Mouse (Mus musculus): ENCODE measurements around the gene Zfp770.
A peak's percentile ranks its signal among the peaks of the same experiment; 100 is the strongest.
"Not testable (repeated sequence)": the region's sequence is repeated elsewhere in the genome, so short reads cannot be mapped to it uniquely, and the experiment has no call there.

Zfp770 gene

DNA sequence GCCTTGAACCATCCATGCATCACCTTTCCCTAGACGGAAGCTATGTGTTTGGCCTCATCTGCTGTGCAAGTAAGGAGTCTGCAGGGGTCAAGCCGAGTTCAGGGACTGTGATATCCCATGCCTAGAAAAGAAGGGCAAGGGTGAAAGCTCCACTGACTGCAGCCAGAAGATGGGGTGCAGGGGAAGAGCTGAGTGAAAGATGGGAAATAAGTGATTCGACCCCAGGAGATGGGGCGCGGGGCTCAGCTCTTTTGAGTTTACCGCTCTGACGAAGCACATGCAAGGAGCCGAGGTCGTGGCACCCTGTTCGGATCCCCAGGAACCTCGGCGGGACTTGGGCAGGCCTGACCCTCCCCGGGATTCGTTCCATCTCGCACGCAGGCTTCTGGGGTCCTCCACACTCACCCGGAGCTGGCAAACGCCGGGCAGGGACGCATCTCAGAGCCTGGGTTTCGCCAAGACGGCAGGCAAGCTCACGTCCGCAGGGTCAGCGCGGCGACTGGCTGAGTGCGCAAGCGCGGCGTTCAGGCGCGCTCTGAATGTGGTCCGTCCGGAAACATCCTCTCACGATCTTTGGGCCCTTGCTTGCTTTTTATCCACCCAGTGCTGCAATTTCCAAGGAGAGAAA, at the start of gene Zfp770:
Zfp770 (minus strand) TSS at position 538 of the 628 bp plus-strand sequence.
- DNase-seq, result peak; percentile 44 to 52

DNA sequence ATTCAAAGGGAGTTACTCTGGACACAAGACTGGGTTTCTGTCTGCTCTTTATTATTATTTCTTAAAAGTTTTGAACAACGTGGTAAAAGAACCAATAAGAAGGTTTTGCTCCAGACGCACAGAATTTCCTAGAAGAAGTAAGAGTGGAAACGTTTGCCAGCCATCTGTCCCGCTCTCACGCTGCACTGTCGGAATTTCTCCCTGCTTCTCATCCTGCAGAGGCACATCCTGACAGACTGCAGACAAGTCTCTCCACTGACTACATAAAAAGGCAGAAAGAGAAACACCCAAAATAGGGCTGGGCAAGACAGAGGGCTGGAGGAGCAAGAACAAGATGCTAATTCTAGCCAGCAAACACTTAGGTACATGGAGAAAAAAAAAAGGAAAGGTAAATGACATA, 48.2 kb upstream of the Zfp770 start:
- no peak for DNase-seq

GRCm38 (mm10) chr2:114237639-114238038, 36.4 kb upstream of the Zfp770 start:
- no peak for DNase-seq

DNA sequence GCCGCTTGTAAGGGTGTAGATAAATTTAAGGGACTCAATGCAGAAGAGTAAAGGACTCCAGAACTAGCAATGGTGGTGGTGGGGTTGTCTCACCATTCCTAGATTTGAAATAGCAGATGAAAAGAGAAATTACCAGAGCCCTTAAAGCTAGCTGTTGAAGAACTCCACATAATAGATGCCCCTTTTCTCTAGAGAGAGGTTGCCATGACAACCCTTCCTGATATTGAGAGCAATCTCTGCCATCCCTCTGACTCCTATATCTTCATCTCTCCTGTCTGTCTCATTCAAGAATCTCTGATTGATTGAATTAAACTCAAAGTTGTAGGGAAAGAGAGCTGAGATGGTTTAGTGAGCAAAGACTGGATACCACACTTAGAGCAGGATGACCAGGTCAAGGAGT, 35.3 kb upstream of the Zfp770 start:
- DNase-seq, result no peak

DNA sequence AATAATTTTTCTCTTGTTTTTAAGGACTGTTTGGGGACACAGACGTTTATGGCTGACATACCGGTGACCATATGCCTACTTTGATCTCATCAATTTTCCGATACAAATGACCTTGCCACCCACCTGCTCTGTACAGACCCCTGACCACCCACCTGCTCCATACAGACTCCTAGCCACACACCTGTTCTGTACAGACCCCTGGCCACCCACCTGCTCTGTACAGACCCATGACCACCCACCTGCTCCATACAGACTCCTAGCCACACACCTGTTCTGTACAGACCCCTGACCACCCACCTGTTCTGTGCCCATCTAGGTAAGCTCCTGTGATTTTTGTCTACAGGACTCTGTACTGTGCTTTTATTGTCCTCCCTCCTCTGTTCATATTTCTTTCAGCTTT, 34.3 kb upstream of the Zfp770 start:
- DNase-seq, result no peak

- DNase-seq, result no peak
These were observed 30.0 kb upstream of the Zfp770 start for GRCm38 (mm10) chr2:114231248-114231647.

DNA sequence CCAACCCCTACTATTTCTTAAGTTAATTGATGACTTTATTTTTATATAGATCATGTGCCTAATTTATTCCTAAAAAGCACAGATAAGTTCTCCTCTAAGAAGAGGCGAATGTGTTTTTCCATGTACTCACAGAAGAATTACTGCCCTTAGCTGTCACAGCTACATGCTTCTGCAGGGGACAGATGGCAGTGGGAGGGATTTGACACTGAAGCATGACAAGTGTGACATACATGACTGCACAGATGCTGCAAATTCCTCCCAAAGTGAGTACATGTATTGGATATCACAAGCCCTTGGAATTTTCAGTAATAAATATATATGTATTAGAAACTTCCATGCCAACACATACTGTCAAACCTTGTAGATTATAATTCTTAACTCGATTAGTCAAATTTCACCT, 27.4 kb upstream of the Zfp770 start:
- no peak for DNase-seq

DNA sequence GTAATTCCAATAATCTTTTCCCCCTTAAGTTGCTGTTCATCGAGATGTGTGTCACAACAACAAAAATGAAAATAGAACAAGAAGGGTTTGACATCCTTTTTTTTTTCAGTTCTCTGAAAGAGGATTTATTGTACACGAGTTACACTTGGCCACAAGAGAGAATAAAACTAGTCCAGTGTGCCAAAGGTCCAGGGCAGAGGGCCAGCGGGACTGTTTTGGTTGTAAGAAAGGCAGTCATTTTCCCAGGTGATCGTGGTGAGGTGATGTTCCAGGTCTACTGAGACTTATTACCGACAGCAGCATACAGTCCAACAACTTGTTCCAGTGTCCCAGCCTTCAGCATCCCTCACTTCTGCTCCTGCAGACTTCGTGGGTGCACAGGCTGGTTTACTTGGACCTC, 3.8 kb upstream of the Zfp770 start:
- no peak for DNase-seq

GRCm38 (mm10) chr2:114201574-114201973, 305 bp upstream of the Zfp770 start:
- no peak for DNase-seq

DNA sequence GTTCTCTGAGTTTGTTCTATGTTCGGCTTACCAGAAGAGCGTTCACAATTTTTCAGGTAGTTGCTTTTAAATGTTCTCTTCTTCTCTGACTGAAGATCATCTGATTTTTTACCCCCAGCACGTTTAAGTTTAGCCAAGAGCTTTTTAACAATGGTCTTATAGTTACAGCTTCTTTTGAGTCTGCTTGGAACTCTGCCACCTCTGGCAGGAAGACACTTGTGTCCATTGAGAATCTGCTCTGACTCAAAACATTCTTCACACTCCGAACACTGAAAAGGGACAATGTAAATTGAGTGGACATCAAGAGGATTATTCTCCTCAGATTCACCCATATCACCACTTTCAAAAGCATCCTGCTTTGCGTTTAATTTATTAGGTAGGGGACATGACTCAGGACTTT, 4.8 kb downstream of the Zfp770 start:
- DNase-seq, result no peak

GRCm38 (mm10) chr2:114186924-114187323, 14.3 kb downstream of the Zfp770 start, which contains the start of gene Aqr:
TSS of gene Aqr (minus strand) at chr2:114187024.
- DNase-seq, result not testable (repeated sequence)

GRCm38 (mm10) chr2:114177802-114178733, 23.2 kb downstream of the Zfp770 start:
- no peak for DNase-seq

DNA sequence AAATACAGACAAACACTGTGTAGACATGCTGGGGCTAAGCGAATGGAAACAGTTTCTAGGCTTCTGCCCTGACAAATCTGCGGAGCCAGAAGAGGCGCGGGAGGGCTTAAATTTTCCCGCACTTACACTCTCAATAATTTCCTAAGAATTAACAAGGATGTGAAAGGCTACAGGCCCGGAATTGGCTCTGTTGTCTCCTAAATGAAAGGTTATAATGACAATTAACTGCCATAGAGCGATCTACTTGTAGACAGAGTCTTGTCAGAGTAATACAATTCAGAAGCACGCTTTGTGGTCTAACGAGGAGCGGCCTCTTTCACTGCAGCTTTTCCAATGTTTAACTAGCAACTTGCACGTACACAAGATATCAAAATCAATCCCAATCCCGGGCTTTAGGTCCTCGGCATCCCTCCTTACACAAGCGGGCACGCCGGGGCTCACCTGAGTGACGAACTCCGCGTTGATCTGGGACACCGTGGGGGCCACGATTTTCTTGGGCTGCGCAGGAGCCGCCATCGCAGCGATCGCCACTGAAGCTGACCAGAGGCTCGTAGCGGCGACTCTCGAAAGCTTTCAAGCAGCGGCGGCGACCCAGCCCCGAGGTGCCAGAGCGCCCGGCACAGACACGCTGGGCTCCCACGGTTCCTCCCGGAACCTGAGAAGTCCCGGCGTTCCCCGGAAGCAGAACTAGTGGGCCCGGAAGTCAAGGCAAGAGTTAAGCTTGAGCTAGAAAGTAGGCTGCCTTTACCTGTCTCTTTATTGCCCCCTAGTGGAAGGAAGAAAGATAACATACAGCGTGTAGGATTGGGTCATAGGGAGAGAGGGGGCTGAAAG, 26.4 kb downstream of the Zfp770 start:
- peak; percentile 63 to 78 for DNase-seq

GRCm38 (mm10) chr2:114173248-114173647, 28.0 kb downstream of the Zfp770 start:
- DNase-seq, result no peak

- DNase-seq, result no peak
These were observed 33.4 kb downstream of the Zfp770 start for GRCm38 (mm10) chr2:114167837-114168236.

- no peak for DNase-seq
These were observed 39.3 kb downstream of the Zfp770 start for GRCm38 (mm10) chr2:114161978-114162377.

- no peak for DNase-seq
These were observed 43.9 kb downstream of the Zfp770 start for GRCm38 (mm10) chr2:114157345-114157744.

DNA sequence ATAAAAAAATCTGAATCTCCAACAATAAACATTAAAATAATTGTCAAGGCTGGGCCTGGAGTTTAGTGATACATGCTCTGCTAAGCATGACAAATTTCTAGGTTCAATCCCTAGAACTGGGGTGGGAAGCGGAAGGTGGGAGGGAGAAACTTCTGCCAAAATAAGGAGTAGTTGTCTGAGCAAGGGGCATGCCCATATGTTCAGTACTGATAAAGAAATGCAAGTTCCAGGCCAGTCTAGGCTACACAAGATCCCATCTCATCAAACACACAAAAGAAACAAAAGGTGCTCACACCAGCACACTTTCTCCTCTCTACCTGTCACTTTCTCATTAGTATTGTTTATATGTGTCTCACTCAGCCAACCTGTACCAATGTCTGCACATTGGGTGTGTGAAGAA, 44.6 kb downstream of the Zfp770 start:
- DNase-seq, result no peak

DNA sequence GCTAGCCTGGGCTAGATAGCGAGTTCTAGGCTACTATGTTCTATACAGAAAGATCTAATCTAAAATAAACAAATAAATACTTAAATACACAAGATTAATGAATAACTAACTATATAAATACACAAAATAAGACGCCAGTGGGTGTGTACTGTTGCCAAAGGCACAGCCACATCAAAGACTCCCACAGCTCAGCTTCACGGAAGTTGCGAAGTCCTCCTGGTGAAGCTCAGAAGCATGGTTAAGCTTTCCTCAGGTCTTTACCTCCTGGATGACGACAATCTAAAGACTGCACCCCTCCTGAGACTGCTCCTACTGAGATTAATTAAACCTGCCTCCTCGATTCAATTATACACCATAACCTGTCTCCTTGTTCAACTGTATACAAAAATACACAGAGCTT, 48.0 kb downstream of the Zfp770 start:
- DNase-seq, result no peak

DNA sequence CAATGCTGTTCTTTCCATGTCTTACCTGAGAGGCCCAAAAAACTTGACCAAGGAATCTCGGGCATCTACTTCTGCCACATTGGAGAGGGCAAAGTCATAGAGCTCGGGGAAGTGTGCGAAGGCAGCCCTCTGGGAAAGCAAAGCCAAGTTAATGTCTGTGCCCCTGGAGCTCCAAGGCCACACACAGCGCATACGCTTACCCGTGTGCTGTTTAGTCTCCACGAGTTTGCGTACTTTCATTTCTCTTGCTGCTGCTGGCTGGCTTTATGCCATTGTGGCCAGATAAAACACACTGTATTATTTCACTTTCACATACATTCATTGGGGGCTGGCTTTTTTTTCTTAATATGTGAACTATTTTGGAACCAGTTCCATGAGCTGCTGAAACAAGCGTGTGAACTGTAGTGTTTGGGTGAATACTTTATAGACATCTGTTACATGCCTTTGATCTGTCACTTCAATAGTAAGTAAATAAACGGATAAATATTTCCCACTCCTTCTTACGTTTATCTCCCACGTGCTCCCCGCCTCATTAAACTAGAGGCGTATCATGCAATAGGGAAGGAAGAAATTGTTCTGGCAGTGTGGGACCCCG, 54.3 kb downstream of the Zfp770 start:
- no peak for DNase-seq

- peak; percentile 9 to 38 for DNase-seq
These were observed 55.9 kb downstream of the Zfp770 start for GRCm38 (mm10) chr2:114145315-114145801.

DNA sequence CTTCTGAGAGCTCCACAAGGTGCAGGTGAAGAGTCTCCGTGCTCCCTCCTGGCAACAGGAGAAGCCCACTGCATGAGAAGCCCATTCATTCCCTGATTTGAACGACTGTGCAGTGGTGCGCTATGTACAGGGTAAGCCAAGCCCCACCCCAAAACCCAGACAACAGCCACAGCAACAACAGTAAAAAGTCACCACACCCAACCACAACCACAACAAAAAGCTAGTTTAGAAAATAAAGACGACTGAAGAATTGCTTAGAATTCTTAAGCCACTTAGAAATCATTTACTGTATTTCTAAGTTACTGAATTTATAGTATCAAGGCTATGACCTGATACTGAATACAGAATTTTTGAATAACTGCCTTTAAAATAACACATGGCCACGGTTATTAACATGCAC, 56.4 kb downstream of the Zfp770 start:
- peak in 1 of 2 experiments; percentile 22 for DNase-seq

GRCm38 (mm10) chr2:114143842-114144241, 57.4 kb downstream of the Zfp770 start:
- DNase-seq, result no peak
